24 mouse cellular contexts compared by ENCODE assay signal in genomic region chr11:49982094-49982493, GRCm38 (mm10). TPM values are rescaled to one million over a fixed set of nuclear protein-coding genes. Genes with fewer than 3 reads are reported as not detected.
DNase-seq lines count a peak whose midpoint lies in the region; ATAC-seq and TF ChIP-seq lines count a peak whose summit lies in the region.
"Had no signal": no experiment of that assay in that cellular context is flagged by ENCODE, and none has a peak within 500 bp of the region (broad histone marks: within the 10 kb centered on the region; RNA-seq: fewer than 3 reads in every experiment).

No protein-coding gene starts in this region.

- TF ChIP-seq EP300 in MEL (IDR thresholded peaks at IDR 0.05; ENCODE audit: low read depth in 1 of 2, low read length in 2 of 2): no peak
- no peak for TF ChIP-seq EP300 in liver, embryonic 14.5 days (IDR thresholded peaks at IDR 0.05; ENCODE audit: low read depth)

- H3K4me2 ChIP-seq in heart, embryonic 11.5 days: no peak overlapping the region
- peak overlapping the region; percentile 57 for H3K4me2 ChIP-seq in liver, embryonic 14.5 days (ENCODE audit: low read depth)
- no peak overlapping the region for H3K4me2 ChIP-seq in kidney, embryonic 15.5 days
- H3K4me2 ChIP-seq in intestine, embryonic 16.5 days (ENCODE audit: low read depth, low read length): no peak overlapping the region
- H3K4me2 ChIP-seq: embryonic facial prominence, embryonic 13.5 days; heart, embryonic 15.5 days; hindbrain, embryonic 15.5 days had no signal

- H3K27ac ChIP-seq in heart, embryonic 11.5 days (ENCODE audit: low read depth, low read length): 0 out of 2 replicates have a peak overlapping the region, but pooled peaks have one; percentile 47
- peak overlapping the region; percentile 97 for H3K27ac ChIP-seq in MEL (ENCODE audit: control insufficient read depth, low read depth, low read length)
- peak overlapping the region; percentile 83 for H3K27ac ChIP-seq in liver, embryonic 14.5 days
- H3K27ac ChIP-seq in kidney, embryonic 15.5 days: no peak overlapping the region
- no peak overlapping the region for H3K27ac ChIP-seq in intestine, embryonic 16.5 days (ENCODE audit: low read length)
- H3K27ac ChIP-seq: embryonic facial prominence, embryonic 13.5 days; forebrain, embryonic 10.5 days; heart, embryonic 15.5 days; hindbrain, embryonic 10.5 days; hindbrain, embryonic 15.5 days had no signal

- no peak for ATAC-seq in heart, embryonic 11.5 days (replicated peaks; ENCODE audit: insufficient number of reproducible peaks, low FRiP score, low TSS enrichment)
- no peak for ATAC-seq in liver, embryonic 14.5 days (ENCODE audit: insufficient read depth)
- no peak for ATAC-seq in kidney, embryonic 15.5 days (replicated peaks; ENCODE audit: low FRiP score)
- ATAC-seq in intestine, embryonic 16.5 days: no peak
- ATAC-seq: forebrain, embryonic 14.5 days had no signal

- no peak for TF ChIP-seq POLR2A in MEL (IDR thresholded peaks at IDR 0.05; ENCODE audit: control insufficient read depth in 1 of 2, insufficient read depth in 1 of 2, low read depth in 1 of 2, low read length in 2 of 2, poor library complexity in 1 of 2)

- peaks cover 13% of the 10 kb centered on the region for H3K4me1 ChIP-seq in heart, embryonic 11.5 days (ENCODE audit: control insufficient read depth, insufficient read depth, low read length)
- peaks cover 30 to 43% of the 10 kb centered on the region in 2 experiments for H3K4me1 ChIP-seq in MEL (ENCODE audit: control insufficient read depth in 1 of 2, insufficient read depth in 2 of 2, low read length in 2 of 2)
- peaks cover 51 to 55% of the 10 kb centered on the region in 2 experiments for H3K4me1 ChIP-seq in liver, embryonic 14.5 days (replicated peaks; ENCODE audit: control insufficient read depth in 2 of 2, insufficient read depth in 2 of 2, low read length in 1 of 2)
- no peaks in the 10 kb centered on the region for H3K4me1 ChIP-seq in kidney, embryonic 15.5 days
- H3K4me1 ChIP-seq in intestine, embryonic 16.5 days (ENCODE audit: control insufficient read depth, insufficient read depth, low read length): peaks cover 3% of the 10 kb centered on the region; the same call in 1 of the 2 replicates
- H3K4me1 ChIP-seq: embryonic facial prominence, embryonic 13.5 days; hindbrain, embryonic 15.5 days had no signal

- TF ChIP-seq RAD21 in MEL (IDR thresholded peaks at IDR 0.05; ENCODE audit: low read depth, low read length): no peak

- DNase-seq in heart, postnatal 4 days: no peak
- no peak for DNase-seq in MEL (ENCODE audit: low read depth, low spot score)
- DNase-seq in c-Kit-positive CD71-positive TER-119-positive erythroid progenitor cells, embryonic 14.5 days (ENCODE audit: low spot score): peak; percentile 21
- no peak for DNase-seq in liver, embryonic 14.5 days (ENCODE audit: low read depth in 3 of 3, low spot score in 3 of 3)
- no peak for DNase-seq in right cerebral cortex, postnatal 25 days
- DNase-seq: adrenal gland, adult 8-10 months; adrenal gland, postnatal 36 days; cerebellum, adult 18-20 months; cerebellum, adult 9-11 months; cerebellum, postnatal 36 days; gastrocnemius, postnatal 36 days; heart, adult 18-20 months; heart, postnatal 14 days had no signal

- TF ChIP-seq CTCF in MEL (IDR thresholded peaks at IDR 0.05 in 2 of 3, conservative IDR thresholded peaks at IDR 0.05 in 1 of 3; ENCODE audit: control insufficient read depth in 1 of 3, insufficient read depth in 1 of 3, low read depth in 2 of 3, low read length in 3 of 3, poor library complexity in 1 of 3, severe bottlenecking in 1 of 3): no peak
- TF ChIP-seq CTCF in liver, embryonic 14.5 days (IDR thresholded peaks at IDR 0.05; ENCODE audit: low read depth): no peak

- no peaks in the 10 kb centered on the region for H3K9me3 ChIP-seq in heart, embryonic 11.5 days (replicated peaks; ENCODE audit: control insufficient read depth, low read length)
- H3K9me3 ChIP-seq in MEL (replicated peaks; ENCODE audit: insufficient read depth, low read length): no peaks in the 10 kb centered on the region
- no peaks in the 10 kb centered on the region for H3K9me3 ChIP-seq in liver, embryonic 14.5 days (ENCODE audit: control insufficient read depth, low read length)
- no peaks in the 10 kb centered on the region for H3K9me3 ChIP-seq in kidney, embryonic 15.5 days (replicated peaks)
- H3K9me3 ChIP-seq in intestine, embryonic 16.5 days (ENCODE audit: control insufficient read depth, low read length): no peaks in the 10 kb centered on the region
- H3K9me3 ChIP-seq: embryonic facial prominence, embryonic 13.5 days; forebrain, embryonic 10.5 days; heart, embryonic 10.5 days; heart, embryonic 15.5 days; hindbrain, embryonic 10.5 days; hindbrain, embryonic 15.5 days had no signal

- no peak overlapping the region for H3K4me3 ChIP-seq in heart, embryonic 11.5 days (ENCODE audit: low read depth, low read length)
- peak overlapping the region in 1 of 2 experiments; percentile 16; a peak in 2 of 4 replicates for H3K4me3 ChIP-seq in MEL (ENCODE audit: control insufficient read depth in 1 of 2, insufficient read depth in 1 of 2, low read depth in 2 of 2, low read length in 2 of 2)
- H3K4me3 ChIP-seq in liver, embryonic 14.5 days (ENCODE audit: insufficient read depth in 1 of 2, low read depth in 2 of 2, low read length in 2 of 2): no peak overlapping the region
- H3K4me3 ChIP-seq in kidney, embryonic 15.5 days (replicated peaks): no peak overlapping the region
- H3K4me3 ChIP-seq in intestine, embryonic 16.5 days (ENCODE audit: low read length): no peak overlapping the region
- H3K4me3 ChIP-seq: embryonic facial prominence, embryonic 13.5 days; forebrain, embryonic 10.5 days; heart, embryonic 15.5 days; hindbrain, embryonic 10.5 days; hindbrain, embryonic 15.5 days had no signal

- no peak overlapping the region for H3K9ac ChIP-seq in heart, embryonic 11.5 days (ENCODE audit: low read depth, low read length)
- peak overlapping the region; percentile 40 for H3K9ac ChIP-seq in MEL (ENCODE audit: control insufficient read depth, low read depth, low read length, poor library complexity, severe bottlenecking)
- peak overlapping the region; percentile 49; the same call in 1 of the 2 replicates for H3K9ac ChIP-seq in liver, embryonic 14.5 days (replicated peaks)
- H3K9ac ChIP-seq in kidney, embryonic 15.5 days: no peak overlapping the region
- H3K9ac ChIP-seq in intestine, embryonic 16.5 days (ENCODE audit: low read depth, low read length): no peak overlapping the region
- H3K9ac ChIP-seq: embryonic facial prominence, embryonic 13.5 days; heart, embryonic 15.5 days; hindbrain, embryonic 15.5 days had no signal

- H3K27me3 ChIP-seq in heart, embryonic 11.5 days (ENCODE audit: control insufficient read depth, insufficient read depth, low read length): no peaks in the 10 kb centered on the region; the same call in 1 of the 2 replicates
- no peaks in the 10 kb centered on the region for H3K27me3 ChIP-seq in MEL (ENCODE audit: control insufficient read depth in 1 of 2, insufficient read depth in 2 of 2, low read length in 2 of 2)
- H3K27me3 ChIP-seq in liver, embryonic 14.5 days (ENCODE audit: control insufficient read depth, insufficient read depth, low read length): no peaks in the 10 kb centered on the region
- no peaks in the 10 kb centered on the region for H3K27me3 ChIP-seq in kidney, embryonic 15.5 days
- H3K27me3 ChIP-seq in intestine, embryonic 16.5 days (replicated peaks; ENCODE audit: control insufficient read depth, insufficient read depth, low read length): no peaks in the 10 kb centered on the region
- H3K27me3 ChIP-seq: embryonic facial prominence, embryonic 13.5 days; heart, embryonic 15.5 days; hindbrain, embryonic 15.5 days had no signal

- no peaks in the 10 kb centered on the region for H3K79me2 ChIP-seq in MEL (ENCODE audit: control insufficient read depth, insufficient read depth, low read length, poor library complexity)

- H3K36me3 ChIP-seq in heart, embryonic 11.5 days (ENCODE audit: control insufficient read depth, insufficient read depth, low read length): no peaks in the 10 kb centered on the region
- H3K36me3 ChIP-seq in MEL (ENCODE audit: control insufficient read depth in 1 of 2, insufficient read depth in 2 of 2, low read length in 2 of 2): peaks cover 0 to 50% of the 10 kb centered on the region in 2 experiments; a peak in 2 of 4 replicates
- no peaks in the 10 kb centered on the region for H3K36me3 ChIP-seq in liver, embryonic 14.5 days (replicated peaks; ENCODE audit: control insufficient read depth, insufficient read depth, low read depth)
- H3K36me3 ChIP-seq in kidney, embryonic 15.5 days: no peaks in the 10 kb centered on the region
- H3K36me3 ChIP-seq in intestine, embryonic 16.5 days (ENCODE audit: control insufficient read depth, insufficient read depth, low read length): no peaks in the 10 kb centered on the region
- H3K36me3 ChIP-seq: embryonic facial prominence, embryonic 13.5 days; forebrain, embryonic 10.5 days; heart, embryonic 10.5 days; heart, embryonic 15.5 days; hindbrain, embryonic 10.5 days had no signal

- 73% methylated on average over 4 of the region's 4 CpGs for whole genome bisulfite sequencing in heart, embryonic 11.5 days (ENCODE audit: insufficient replicate concordance)
- WGBS in liver, embryonic 14.5 days (ENCODE audit: insufficient replicate concordance): 29% methylated on average over 4 of the region's 4 CpGs
- WGBS in kidney, embryonic 15.5 days: 90% methylated on average over 4 of the region's 4 CpGs
- WGBS in intestine, embryonic 16.5 days: 86% methylated on average over 4 of the region's 4 CpGs

TF ChIP-seq in MEL, 35 proteins besides CTCF, POLR2A, EP300 and RAD21 (continues in another document):
- TF ChIP-seq TCF12 (IDR thresholded peaks at IDR 0.05; ENCODE audit: low read depth, low read length) (no peak), CHD1 (IDR thresholded peaks at IDR 0.05; ENCODE audit: low read depth, low read length) (no peak), MAFK (IDR thresholded peaks at IDR 0.05; ENCODE audit: borderline replicate concordance, low read depth, low read length) (no peak), MYB (IDR thresholded peaks at IDR 0.05; ENCODE audit: low read depth, low read length) (no peak), MEF2A (IDR thresholded peaks at IDR 0.05; ENCODE audit: extremely low read depth, insufficient replicate concordance, low read depth, low read length, poor library complexity, severe bottlenecking) (no peak), POLR2AphosphoS2 (IDR thresholded peaks at IDR 0.05; ENCODE audit: low read length) (no peak), ZMIZ1 (IDR thresholded peaks at IDR 0.05; ENCODE audit: low read depth, low read length) (no peak)

RNA-seq across cellular contexts. Expression of gene Rnf130, which starts 43.1 kb away (rescaled TPM):
- 30.3 and 35.2 TPM in 2 replicates for polyA plus RNA-seq in heart, embryonic 11.5 days (2014; fragmentation: Nextera tagmentation; extraction: Ambion mirVana)
- 10 to 100 TPM; 39.1 to 45.1 TPM for total RNA-seq in heart, postnatal 4 days (2021)
- total RNA-seq in MEL (2012; rRNA removed): 78.2 and 81.1 TPM in 2 replicates
- 100 to 1,000 TPM in 1 of 2 experiments, 10 to 100 TPM in 1; 59.5 to 507 TPM for polyA plus RNA-seq in MEL (2012; ENCODE audit: insufficient read depth in 1 of 2, insufficient read length in 2 of 2, low read depth in 1 of 2, low replicate concordance in 2 of 2, missing spikeins in 1 of 2)
- 11.2 and 16.0 TPM in 2 replicates for polyA plus RNA-seq in liver, embryonic 14.5 days (2012; rRNA removed)
- polyA plus RNA-seq in liver, embryonic 14.5 days (2014; fragmentation: Nextera tagmentation; extraction: Ambion mirVana): 36.3 and 36.4 TPM in 2 replicates
- 59.1 and 62.8 TPM in 2 replicates for polyA plus RNA-seq in kidney, embryonic 15.5 days (2015; fragmentation: Nextera tagmentation; extraction: Ambion mirVana)
- 14.7 and 21.2 TPM in 2 replicates for polyA plus RNA-seq in intestine, embryonic 16.5 days (2015; fragmentation: Nextera tagmentation; extraction: Ambion mirVana)
- polyA plus RNA-seq: C2C12 had no signal

Comparison
In these comparisons a context has a peak if more than half of its experiments do, and no peak if none do; other contexts are left out.
1. H3K27ac ChIP-seq: peak in heart, embryonic 11.5 days (single experiment), MEL (single experiment) and liver, embryonic 14.5 days (single experiment); none in kidney, embryonic 15.5 days (single experiment) and intestine, embryonic 16.5 days (single experiment).
2. H3K9ac ChIP-seq: peak in MEL (single experiment) and liver, embryonic 14.5 days (single experiment); none in heart, embryonic 11.5 days (single experiment), kidney, embryonic 15.5 days (single experiment) and intestine, embryonic 16.5 days (single experiment).